Mouse (Mus musculus) cerebellum, adult 2 months (tissue): Measurements from ENCODE around the gene Pum1. TPM values are rescaled to one million over a fixed set of nuclear protein-coding genes. Genes with fewer than 3 reads are reported as not detected.

Source experiments
- DNase-seq, 2 experiments: peaks; one replicate each; pipeline ENCODE4 v3.0.0; 2021
- H3K27ac ChIP-seq: fragments of 200-500 bp; 2 replicates; pipeline ENCODE4 v1.5.1; 2012; ENCODE audit warnings: low read length, control low read depth, inconsistent platforms; ENCODE audit not compliant: insufficient read depth
- H3K27me3 ChIP-seq: fragments of 200-500 bp; 2 replicates; pipeline ENCODE4 v1.6.1; 2012; ENCODE audit warnings: inconsistent platforms, mild to moderate bottlenecking, low read length, moderate library complexity; ENCODE audit not compliant: control insufficient read depth, insufficient read depth
- H3K4me1 ChIP-seq: fragments of 200-500 bp; 2 replicates; pipeline ENCODE4 v1.6.1; 2011; ENCODE audit warnings: low read length; ENCODE audit not compliant: control insufficient read depth, insufficient read depth
- H3K4me3 ChIP-seq: fragments of 200-500 bp; replicated peaks from 2 replicates; pipeline ENCODE3; 2011; ENCODE audit warnings: mild to moderate bottlenecking, low read depth, low read length, control low read depth; ENCODE audit not compliant: insufficient read depth
- CTCF ChIP-seq: fragments of 200-500 bp; IDR thresholded peaks from 2 replicates; pipeline ENCODE4 v1.5.1; 2011; ENCODE audit warnings: low read depth, mild to moderate bottlenecking, control low read depth, low read length, moderate library complexity, borderline replicate concordance; ENCODE audit not compliant: insufficient read depth
- POLR2A ChIP-seq: fragments of 200-500 bp; IDR thresholded peaks from 2 replicates; pipeline ENCODE4 v1.6.1; 2011; ENCODE audit warnings: low read length, control low read depth, borderline replicate concordance; ENCODE audit not compliant: insufficient read depth
- WGBS: fragments of 180-500 bp; shearing (Covaris S2); methylation state at CpG from one replicate; pipeline ENCODE4 v1.1.7; 2018; 5-methylcytosine and 5-hydroxymethylcytosine counted together
- polyA plus RNA-seq: library from polyadenylated mRNA; depleted of rRNA; stranded (reverse); fragments of >200 nt; gene quantifications from 2 replicates; pipeline ENCODE4 v1.2.3, GENCODE M21; 2012

Pum1 gene
- polyA plus RNA-seq, 1 experiment: 49.6 TPM

- Histone ChIP-seq H3K4me3 (no peak overlapping the region), H3K4me1 (peaks cover 12% of the 10 kb centered on the region), H3K27me3 (no peaks in the 10 kb centered on the region), H3K27ac (no peak overlapping the region; the same call in 1 of the 2 replicates)
- TF ChIP-seq CTCF (no peak), POLR2A (no peak)
- peak in 1 of 2 experiments; percentile 36 for DNase-seq
- WGBS: 29% methylated on average over 5 of the region's 5 CpGs
These were observed 82.6 kb downstream of the Pum1 start for GRCm38 (mm10) chr4:130745561-130746306.

GRCm38 (mm10) chr4:130749566-130749965, 86.4 kb downstream of the Pum1 start:
- H3K27me3 ChIP-seq: no peaks in the 10 kb centered on the region
- H3K27ac ChIP-seq: no peak overlapping the region
- no peak overlapping the region for H3K4me3 ChIP-seq
- H3K4me1 ChIP-seq: peaks cover 15% of the 10 kb centered on the region
- WGBS: 71% methylated on average over 7 of the region's 7 CpGs
- DNase-seq: no peak
- TF ChIP-seq POLR2A (no peak), CTCF (no peak)

GRCm38 (mm10) chr4:130751966-130752365, 88.8 kb downstream of the Pum1 start:
- TF ChIP-seq POLR2A: no peak
- TF ChIP-seq CTCF: no peak

GRCm38 (mm10) chr4:130752591-130752990, 89.5 kb downstream of the Pum1 start:
- WGBS: 50% methylated on average over 7 of the region's 7 CpGs
- peaks cover 8% of the 10 kb centered on the region for H3K4me1 ChIP-seq
- TF ChIP-seq CTCF (no peak), POLR2A (no peak)
- H3K4me3 ChIP-seq: no peak overlapping the region
- no peak for DNase-seq
- no peak overlapping the region for H3K27ac ChIP-seq
- H3K27me3 ChIP-seq: no peaks in the 10 kb centered on the region

More at GRCm38 (mm10) chr4:130751966-130752365, 88.8 kb downstream of the Pum1 start:
- DNase-seq: no peak
- WGBS: 90% methylated on average over 2 of the region's 2 CpGs
- H3K4me3 ChIP-seq: no peak overlapping the region
- H3K4me1 ChIP-seq: peaks cover 8% of the 10 kb centered on the region
- no peaks in the 10 kb centered on the region for H3K27me3 ChIP-seq
- H3K27ac ChIP-seq: no peak overlapping the region

GRCm38 (mm10) chr4:130753755-130754154, 90.6 kb downstream of the Pum1 start:
- Histone ChIP-seq H3K27ac (no peak overlapping the region), H3K4me1 (peaks cover 8% of the 10 kb centered on the region), H3K27me3 (no peaks in the 10 kb centered on the region), H3K4me3 (no peak overlapping the region)
- TF ChIP-seq CTCF: no peak
- no peak for TF ChIP-seq POLR2A
- DNase-seq: no peak
- WGBS: 26% methylated on average over 5 of the region's 5 CpGs

GRCm38 (mm10) chr4:130754776-130755175, 91.7 kb downstream of the Pum1 start:
- WGBS: 21% methylated on average over 2 of the region's 2 CpGs
- Histone ChIP-seq H3K27ac (no peak overlapping the region), H3K4me3 (no peak overlapping the region), H3K4me1 (peaks cover 8% of the 10 kb centered on the region), H3K27me3 (no peaks in the 10 kb centered on the region)
- no peak for TF ChIP-seq POLR2A
- no peak for TF ChIP-seq CTCF
- DNase-seq: peak in 1 of 2 experiments; percentile 28

GRCm38 (mm10) chr4:130759875-130760274, 96.8 kb downstream of the Pum1 start:
- no peaks in the 10 kb centered on the region for H3K27me3 ChIP-seq
- DNase-seq: no peak
- TF ChIP-seq CTCF: no peak
- TF ChIP-seq POLR2A: no peak
- 92% methylated on average over 2 of the region's 2 CpGs for WGBS
- 0 out of 2 replicates have a peak, but pooled peaks cover 6% of the 10 kb centered on the region for H3K4me1 ChIP-seq
- no peak overlapping the region for H3K27ac ChIP-seq
- no peak overlapping the region for H3K4me3 ChIP-seq

- no peak for DNase-seq
- TF ChIP-seq CTCF: no peak
- TF ChIP-seq POLR2A: no peak
- Histone ChIP-seq H3K27me3 (no peaks in the 10 kb centered on the region), H3K4me3 (no peak overlapping the region), H3K27ac (no peak overlapping the region), H3K4me1 (peaks cover 2% of the 10 kb centered on the region; the same call in 1 of the 2 replicates)
- WGBS: 85% methylated on average over 5 of the region's 5 CpGs
These were observed 98.7 kb downstream of the Pum1 start for GRCm38 (mm10) chr4:130761809-130762208.
